Mouse (Mus musculus) ES-CJ7 (cell line): ENCODE measurements around the gene Myo1e.
"Not testable (repeated sequence)": the region's sequence is repeated elsewhere in the genome, so short reads cannot be mapped to it uniquely, and the experiment has no call there.

Experiments used
- DNase-seq: peaks from one replicate; pipeline ENCODE4 v3.0.0; 2011; ENCODE audit warnings: low read depth, low spot score

Gene Myo1e

DNA sequence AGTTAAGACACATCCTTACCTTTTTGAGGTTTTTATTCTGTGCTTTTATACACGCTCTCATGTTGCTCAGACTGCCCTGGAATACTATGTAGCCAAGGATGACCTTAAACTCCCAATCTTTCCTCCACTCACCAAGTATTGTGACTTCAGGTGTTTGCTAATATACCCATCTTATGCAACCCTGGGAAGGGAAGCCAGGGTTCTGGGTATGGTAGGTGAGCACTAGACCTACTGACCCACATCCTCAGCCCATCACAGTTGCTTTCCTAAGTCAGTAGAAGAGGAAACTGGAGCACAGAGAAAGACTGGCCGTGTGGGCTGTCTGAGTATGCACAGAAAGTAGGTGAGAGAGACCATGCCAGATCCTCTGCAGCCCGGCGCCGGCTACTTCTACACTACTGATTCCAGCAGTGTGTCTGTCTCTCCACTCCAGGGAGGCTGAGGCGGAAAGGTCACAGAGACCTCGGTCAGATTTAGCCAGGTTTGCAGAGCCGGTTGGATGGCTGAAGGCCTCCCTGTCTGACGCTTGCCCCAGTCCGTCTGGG is 44.4 kb downstream of the Myo1e start:
- DNase-seq, result peak; percentile 15

DNA sequence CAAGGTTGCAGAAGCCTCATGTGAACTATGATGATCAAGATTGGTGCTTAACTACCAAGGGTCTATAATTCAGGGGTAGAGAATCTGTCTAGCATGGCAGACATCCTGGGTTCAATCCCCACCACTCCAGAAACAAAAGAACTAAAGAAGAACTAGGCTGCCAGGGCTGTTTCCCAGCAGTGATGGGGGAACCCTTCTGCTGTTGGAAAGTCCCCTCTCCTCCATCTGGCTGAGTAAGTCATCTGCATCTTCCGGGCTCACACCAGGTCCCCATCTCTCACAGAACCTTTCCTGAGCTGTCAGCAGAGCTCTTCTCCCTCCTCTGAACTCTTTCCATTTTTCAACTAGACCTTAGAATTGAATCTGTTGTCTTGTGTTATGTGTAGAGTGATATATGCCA is 45.9 kb downstream of the Myo1e start:
- DNase-seq, result no peak

DNA sequence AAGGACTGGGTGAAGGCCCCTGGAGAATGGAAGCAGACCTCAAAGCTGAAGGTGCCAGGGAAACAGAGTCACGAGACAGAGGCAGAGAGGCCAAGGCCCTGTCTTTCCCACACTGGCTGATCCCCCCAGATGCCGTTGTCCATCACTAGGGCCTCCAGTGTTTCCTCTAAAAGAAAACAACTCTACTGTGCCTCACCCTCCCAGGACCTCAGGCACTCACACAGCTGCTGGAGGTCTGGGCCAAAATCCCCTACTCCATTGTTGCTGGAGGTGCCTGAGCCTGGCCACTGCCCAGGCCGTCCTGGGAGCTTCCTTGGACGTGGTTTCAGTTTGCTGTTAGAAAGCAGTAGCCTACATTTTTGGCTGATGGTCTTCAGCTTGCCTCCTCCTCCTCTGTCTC is 47.9 kb downstream of the Myo1e start:
- no peak for DNase-seq

DNA sequence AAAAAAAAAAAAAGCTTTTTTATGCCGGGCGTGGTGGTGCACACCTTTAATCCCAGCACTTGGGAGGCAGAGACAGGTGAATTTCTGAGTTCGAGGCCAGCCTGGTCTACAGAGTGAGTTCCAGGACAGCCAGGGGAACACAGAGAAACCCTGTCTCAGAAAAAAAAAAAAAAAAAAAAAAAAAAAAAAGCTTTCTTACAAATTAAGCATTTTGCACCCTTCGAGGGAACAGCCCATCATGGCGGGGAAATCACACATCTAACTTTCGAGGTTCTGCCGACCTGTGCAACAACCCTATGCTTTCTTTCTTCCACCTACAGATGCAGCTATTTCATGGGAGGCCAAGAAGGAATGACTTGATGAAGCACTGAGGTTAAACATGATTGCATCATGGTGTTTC is 48.9 kb downstream of the Myo1e start:
- DNase-seq, result not testable (repeated sequence)

DNA sequence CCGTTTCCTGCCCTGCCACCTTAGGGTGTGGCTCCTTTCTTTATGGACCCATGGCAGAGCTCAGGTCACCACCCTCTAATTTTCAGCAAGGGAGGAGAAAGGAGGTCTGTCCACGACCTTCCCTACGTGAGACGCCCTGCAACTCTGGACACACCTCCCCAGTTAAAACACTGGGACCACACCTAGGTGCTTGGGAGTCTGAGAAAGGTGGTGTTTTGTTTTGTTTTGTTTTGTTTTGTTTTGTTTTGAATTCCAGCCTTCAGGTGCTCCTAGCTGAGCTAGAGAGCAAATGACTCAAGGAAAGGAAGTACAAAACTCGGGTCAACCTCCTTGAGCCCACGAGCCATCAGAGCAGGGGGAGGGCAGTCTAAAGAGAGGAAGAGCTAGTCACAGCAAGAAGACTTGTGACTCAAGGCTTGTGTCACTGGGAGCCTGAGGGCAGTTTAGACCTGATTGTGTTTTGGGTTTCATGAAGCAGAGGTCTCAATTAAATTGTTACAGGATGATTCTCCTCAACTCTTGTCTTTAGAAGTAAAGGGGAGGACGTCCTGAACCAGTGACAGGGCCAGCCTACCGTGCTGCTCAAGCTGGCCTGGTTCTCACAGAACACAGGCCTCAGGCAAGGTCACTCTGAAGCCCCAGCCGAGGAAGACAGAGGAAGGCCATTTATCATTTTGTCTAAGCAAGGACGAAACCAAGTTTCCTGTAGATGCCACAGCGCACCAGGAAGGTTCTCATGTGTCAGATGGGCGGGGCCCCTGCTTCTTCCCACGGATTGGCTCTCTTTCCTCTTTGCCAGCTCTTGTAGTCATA is 50.3 kb downstream of the Myo1e start:
- DNase-seq, result peak; percentile 79

DNA sequence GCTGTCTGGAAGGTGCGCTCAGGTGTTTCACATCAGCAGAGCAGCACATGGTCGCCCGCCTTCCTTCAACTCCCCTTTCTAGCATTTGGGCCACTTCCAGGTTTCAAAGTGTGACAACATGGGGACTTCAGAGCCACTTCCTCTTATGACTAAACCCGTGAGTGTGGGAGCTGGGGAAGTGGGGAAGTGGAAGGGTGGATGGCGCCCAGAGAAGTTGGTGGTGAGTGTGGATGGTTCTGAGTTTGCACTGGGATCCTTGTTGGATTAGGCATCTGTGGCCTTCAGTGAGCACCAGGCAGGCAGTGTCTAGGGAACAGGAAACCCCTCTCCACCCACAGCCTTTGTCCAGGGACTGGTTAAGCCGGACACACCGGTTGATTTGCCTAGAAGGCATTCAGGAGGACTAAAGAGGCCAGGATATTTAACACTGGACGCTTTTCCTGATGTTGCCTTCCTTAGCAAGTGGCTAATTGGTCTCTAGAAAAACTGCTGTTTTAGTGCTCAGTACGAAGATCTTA is 53.2 kb downstream of the Myo1e start:
- DNase-seq, result no peak

DNA sequence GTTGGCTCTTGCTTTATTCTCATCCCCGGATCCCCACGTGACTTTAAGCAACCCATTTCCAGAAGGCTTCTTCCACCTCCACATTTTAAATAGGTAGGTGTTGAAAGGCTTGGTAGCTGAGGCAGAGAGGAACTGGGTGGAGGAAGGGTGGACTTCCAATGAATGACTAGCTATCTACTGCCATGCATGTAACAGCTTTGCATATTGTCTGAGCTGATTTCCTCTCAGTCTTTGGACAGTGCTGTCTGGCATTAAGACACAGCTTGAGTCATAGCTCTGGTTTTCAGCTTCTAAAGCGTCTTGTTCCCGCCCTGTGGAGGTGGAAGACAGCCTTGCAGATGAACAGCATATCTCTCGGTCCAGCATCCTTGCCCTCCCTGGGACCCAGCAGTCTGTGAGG is 54.5 kb downstream of the Myo1e start:
- no peak for DNase-seq

DNA sequence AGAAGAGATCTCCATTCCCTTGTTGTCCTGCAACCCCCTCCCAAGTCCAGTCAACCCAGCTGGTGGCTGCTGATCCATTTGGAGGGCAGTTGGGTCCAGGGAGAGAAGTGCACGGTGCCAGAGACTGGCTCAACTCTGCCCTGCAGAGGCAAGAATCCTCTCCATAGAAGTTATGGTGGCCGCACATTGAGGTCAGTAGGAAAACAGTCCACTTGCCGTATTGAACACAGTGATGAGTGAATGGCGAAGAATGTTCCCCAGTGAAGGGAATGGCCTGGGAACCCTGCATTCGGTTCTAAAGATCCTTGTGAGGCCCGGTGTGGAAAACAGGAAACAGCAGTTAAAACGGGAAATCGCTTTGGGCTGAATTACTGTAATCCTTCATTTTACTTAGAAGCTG is 56.0 kb downstream of the Myo1e start:
- no peak for DNase-seq

DNA sequence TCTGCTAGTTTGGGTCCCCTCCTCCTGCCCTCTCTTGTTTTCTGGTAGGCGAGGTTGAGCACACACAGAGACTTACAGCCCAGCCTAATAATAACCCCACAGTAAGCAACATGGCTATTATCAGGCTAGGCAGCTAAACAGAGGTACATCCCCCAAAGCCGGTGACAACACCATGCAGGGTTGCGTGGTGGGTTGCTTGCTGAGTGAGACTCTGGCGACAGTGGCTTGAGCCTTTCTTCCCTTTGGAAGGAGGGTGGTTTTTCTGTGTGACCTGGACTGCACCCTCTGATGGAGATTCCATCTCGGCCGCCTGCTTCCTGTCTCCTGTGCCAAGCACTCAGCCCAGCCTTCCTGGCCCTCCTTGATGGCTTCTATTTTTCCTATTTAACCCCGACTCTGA is 56.6 kb downstream of the Myo1e start:
- DNase-seq, result no peak

DNA sequence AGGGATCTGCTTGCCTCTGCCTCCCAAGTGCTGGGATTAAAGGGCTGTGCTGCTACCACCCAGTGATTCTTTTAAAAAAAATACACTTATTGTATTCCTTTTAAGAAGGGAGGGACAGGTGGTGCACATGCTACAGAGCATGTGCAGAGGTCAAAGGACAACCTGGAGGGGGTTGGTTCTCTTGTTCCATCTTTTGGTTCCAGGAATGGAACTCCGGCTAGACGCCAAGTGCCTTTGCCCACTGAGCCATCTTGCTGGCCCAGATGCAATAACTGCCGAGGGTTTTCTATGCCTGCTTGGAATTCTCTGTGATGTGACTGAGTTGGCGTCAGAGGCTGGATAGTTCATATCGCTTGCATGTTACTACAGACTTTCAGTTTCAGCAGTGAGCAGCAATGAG is 58.4 kb downstream of the Myo1e start:
- no peak for DNase-seq

DNA sequence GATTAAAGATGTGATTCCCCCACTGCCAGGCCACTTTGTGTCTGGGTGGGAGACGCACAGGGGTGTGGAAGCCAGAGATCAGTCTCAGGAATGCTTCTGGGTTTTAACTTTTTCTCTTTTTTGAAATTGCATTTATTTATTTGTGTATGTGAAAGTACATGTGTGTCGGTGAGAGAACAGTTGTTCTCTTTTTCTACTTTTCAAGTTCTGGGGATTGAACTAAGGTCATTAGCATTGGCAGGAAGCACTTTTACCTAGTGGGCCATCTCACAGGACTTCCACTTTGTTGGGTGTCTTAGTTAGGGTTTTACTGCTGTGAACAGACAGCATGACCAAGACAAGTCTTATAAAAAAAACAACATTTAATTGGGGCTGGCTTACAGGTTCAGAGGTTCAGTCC is 59.0 kb downstream of the Myo1e start:
- no peak for DNase-seq

DNA sequence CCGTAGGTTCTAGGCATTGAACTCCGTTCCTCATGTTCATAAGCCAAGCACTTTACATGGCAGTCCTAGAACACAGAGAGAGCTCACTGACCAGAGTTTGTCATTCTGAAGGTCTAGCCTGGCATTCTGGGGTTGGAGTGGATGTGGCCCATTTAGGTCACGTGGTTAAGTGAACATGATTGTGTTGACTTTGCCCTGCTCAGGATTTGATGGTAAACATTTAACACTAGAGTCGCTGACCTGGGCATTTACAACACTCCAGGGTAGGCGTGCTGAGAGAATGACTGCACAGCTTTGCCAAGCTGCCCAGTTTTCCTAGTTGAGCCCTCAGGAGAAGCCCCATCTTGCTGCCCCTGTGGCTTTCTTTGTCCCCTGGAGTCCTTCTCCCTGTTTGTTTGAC is 60.0 kb downstream of the Myo1e start:
- no peak for DNase-seq

DNA sequence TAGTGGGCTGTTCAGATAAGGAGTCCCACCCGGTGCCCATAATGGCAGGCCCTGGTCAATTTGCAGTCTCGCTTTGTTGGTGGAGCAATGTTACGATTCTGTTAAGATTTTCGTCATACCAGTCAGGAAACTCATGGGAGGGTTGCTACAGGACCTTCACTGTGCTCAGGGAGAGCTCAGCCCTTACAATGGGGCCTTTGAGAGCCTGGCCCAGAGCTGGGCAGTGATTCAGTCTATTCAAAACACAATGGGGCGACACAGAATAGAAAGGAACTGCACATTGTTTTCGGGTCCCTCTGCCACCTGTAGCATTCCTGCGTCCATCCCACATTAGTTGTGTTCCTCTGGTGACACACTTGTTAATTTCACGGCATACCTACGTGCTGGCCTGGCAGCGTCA is 62.2 kb downstream of the Myo1e start:
- peak; percentile 12 for DNase-seq

DNA sequence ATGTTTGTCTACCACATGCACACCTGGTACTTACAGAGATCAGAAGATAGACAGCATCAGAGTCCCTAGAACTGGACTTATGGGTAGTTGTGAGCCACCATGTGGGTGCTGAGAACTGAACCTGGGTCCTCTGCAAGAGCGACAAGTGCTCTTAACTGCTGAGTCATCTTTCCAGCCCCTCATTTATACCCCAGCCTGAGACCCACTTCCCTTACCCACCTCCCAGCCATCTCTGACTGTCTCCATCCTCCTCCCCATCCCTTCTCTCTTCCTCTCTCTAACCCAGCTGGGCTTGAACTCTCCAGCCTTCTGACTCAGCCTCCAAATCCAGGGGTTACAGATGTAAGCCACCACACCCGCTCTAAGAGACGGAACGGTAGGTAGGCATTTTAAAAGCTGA is 63.3 kb downstream of the Myo1e start:
- peak; percentile 66 for DNase-seq

DNA sequence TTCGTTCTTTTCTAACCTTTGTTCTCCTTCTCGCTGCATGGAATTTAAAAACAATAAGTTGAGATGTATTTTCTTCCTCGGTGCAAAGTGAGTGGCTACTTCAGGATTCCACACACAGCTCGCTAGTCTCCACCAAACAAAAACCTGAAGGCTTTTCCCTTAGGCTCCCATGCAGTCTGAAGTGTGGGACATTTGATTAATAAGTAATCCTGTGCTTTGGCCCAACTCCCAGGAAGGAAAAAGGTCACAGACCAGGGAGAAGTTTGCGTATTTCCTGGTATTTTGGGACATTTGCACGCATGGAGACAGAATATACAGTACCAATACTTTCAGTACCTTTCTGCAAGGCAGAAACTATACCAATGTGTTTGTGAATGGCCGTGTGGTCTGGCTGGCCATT is 64.0 kb downstream of the Myo1e start:
- DNase-seq, result no peak

DNA sequence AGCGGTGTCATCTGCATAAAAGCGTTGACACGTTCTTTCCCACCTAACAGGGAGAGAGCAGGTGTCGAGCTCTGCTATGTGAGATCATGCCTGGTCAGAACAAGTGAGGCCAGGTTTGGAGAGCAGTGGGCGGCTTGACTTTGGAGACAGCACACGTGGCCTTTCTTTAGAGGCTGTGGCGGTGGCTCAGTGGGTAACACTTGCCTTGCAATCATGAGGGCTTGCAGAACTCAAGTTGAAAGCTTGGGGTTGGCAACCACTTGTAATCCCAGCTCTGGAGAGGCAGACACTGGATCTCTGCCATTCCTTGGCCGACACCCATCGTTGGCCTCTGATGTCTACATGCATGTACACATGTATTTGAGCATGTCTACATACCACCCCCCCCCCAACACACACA is 64.5 kb downstream of the Myo1e start:
- DNase-seq, result no peak

DNA sequence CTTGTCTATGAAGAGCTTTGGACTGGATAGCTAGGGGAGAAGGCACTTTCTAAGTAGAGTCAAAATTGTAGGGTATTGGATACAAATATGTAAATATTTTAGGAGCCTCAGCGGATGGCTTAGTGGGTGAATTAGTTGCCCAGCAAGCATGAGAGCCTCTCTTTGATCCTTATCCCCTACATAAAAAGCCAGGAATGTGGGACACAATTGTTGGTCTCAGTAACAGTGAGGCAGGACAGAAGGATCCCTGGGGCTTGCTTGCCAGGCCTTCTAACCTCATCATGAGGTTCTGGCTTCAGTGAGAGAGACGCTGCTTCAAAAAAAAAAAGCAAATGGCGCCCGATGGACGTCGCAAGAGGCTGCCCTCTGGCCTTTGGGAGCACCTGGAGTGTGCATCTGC is 66.9 kb downstream of the Myo1e start:
- DNase-seq, result no peak

DNA sequence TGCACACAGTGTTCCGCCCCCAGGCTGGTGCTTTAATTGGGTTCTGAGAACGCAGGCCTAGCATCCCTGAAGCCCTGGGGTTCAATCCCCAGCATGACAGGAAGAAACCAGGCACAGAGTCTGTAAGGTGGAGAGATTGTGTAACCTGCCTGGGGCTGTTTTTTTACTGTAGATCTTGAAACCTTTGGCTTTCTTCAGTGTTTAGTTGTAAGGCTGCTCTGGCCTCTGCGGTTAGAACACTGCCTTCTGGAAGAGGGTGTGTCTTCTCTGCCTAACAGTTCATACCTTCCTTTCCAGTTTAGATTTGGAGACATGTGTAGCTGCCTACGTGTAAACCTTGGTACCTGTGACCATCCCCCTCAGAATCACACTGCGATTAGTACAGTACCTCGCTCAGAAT is 67.3 kb downstream of the Myo1e start:
- peak; percentile 32 for DNase-seq

DNA sequence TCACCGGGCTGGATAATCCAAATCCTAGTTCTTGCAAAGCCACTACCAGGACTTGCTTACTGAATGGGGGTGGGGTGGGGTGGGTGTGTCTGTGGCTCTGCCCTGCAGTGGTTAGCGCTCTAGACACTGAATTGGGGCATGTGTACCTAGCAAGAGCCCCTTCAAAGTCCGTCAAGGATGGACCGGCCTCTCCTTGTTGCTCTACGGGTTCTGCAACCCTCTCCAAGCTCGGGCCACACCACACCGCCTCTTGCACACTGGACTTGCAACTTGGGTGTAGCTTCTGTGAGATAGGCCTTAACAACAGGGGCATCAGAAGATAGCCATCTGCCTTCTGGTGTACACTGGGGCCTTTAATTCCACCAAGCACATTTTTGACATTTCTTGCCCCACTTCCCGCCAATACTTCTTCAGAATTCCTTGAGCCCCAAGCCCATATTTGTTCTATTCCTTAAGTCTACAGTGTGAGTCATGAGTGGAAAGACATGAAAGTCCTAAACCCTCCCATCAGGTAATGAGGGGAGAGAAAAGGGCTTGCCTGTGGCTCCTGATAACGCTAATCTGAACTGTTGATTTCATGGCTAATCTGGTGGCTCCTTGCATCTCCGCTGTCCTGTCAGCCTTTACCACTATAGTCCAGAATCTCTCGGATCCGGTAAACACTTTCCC is 67.9 kb downstream of the Myo1e start:
- DNase-seq, result no peak

DNA sequence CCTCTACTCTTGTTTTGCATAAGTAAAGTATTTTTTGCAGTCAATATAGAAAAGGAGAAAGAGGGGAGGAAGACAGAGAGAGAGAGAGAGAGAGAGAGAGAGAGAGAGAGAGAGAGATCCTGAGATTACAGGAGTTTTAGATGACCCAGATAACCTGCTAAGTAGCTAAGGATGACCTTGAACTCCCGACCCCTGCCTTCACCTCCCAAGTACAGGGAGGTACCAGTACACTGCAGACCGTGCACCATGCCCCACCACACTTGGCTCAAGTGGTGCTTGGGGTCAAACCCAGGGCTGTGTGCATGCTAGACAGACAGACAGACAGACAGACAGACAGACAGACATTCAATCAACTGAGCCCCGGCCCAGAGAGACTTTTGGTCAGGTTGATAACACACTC is 69.9 kb downstream of the Myo1e start:
- peak; percentile 86 for DNase-seq

DNA sequence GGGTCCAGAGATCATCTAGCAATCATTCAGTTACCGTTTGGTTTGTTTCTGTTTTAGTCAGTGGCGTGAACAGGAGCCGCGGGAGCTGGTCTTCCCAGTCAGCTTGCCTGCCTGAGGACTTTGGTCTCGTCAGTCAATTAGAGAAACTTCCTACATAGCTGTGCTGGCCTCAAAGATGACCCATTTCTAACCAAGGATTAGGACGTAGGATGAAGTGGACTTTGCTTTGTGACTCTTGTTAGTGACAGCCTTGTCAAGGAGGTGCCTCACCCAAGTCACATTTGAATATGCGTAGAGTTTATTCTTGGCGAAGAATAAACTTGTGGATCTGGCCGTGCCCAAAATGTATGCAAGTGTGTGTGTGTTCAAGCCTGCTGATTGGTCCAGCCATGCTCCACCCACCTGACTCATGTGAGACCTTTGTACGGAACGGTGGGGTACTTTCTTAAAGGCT is 70.4 kb downstream of the Myo1e start:
- DNase-seq, result peak; percentile 82

DNA sequence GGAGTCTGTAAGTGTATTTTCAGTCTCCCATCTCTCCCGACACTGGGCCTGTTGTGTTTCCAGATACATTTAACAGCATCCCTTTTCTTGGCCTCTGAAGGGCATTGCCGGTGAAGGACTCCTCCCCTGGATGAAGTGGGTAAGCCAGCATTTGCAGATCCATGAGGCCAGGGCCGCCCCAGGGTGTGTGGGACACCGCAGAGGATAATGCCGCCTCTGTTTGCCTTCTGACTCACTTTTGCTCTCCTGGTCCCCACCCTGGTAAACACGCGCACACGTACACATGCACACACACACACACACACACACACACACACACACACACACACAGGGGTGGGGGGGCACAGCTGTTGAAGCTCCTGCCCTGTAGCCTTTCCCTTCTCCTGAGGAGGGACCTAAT is 74.3 kb downstream of the Myo1e start:
- no peak for DNase-seq

DNA sequence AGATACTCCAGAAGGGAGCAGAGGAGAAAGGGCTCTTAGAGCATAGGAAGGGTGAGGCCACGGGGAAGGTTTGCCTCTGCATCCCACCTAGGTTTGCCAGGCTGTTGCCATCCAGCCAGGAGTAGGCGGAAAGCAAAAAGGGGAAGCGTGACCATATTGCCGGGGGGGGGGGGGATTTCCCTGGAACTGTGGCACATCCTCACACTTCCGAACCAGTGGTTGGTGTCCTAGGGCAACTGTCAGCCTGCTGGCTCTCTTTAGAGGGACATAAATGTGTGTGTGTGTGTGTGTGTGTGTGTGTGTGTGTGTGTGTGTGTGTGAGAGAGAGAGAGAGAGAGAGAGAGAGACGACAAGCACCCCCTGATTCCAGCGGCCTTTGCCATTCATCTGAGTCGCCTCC is 75.0 kb downstream of the Myo1e start:
- no peak for DNase-seq
